In the genomic region with DNA sequence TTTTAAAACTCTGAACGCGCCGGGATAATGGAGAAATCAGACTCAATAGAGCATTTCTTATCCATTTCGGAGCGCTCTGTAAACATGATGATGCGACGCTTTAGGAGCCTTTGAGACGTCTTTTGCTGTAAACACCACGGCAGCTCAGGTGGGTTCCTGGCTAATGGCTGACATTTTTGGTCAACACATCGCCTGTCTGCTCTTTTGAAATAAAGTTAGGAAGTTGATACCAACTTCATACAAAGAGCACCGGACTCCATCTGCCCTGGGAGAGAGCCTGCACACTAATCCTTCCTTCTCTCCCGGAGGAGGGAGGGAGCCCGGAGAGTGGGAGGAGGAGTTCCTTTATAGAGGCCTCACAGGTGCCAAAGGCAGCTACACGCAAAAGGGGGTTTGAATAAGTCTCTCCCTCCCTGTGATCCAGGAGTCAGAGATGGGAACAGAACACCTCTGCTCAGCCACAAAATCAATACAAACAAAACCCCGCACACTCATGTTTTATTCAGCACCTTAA, we compare ENCODE assay signal across 10 mouse cellular contexts.
DNase-seq lines count a peak whose midpoint lies in the region; ATAC-seq lines count a peak whose summit lies in the region.
"Had no signal": no experiment of that assay in that cellular context is flagged by ENCODE, and none has a peak within 500 bp of the region (broad histone marks: within the 10 kb centered on the region; RNA-seq: fewer than 3 reads in every experiment).

No protein-coding gene starts in this region.

- H3K27ac ChIP-seq in heart, embryonic 11.5 days (ENCODE audit: low read depth, low read length): no peak overlapping the region
- H3K27ac ChIP-seq in hindbrain, embryonic 14.5 days: no peak overlapping the region
- H3K27ac ChIP-seq in midbrain, embryonic 16.5 days (ENCODE audit: low read length): no peak overlapping the region
- H3K27ac ChIP-seq: macrophage had no signal

- 8% methylated on average over 15 of the region's 15 CpGs for WGBS in heart, embryonic 11.5 days (ENCODE audit: insufficient replicate concordance)
- 2% methylated on average over 15 of the region's 15 CpGs for WGBS in hindbrain, embryonic 14.5 days
- 2% methylated on average over 15 of the region's 15 CpGs for WGBS in midbrain, embryonic 16.5 days

- ATAC-seq in heart, embryonic 11.5 days (replicated peaks; ENCODE audit: insufficient number of reproducible peaks, low FRiP score, low TSS enrichment): no peak
- no peak for ATAC-seq in hindbrain, embryonic 14.5 days (ENCODE audit: low FRiP score)
- no peak for ATAC-seq in midbrain, embryonic 16.5 days

- H3K4me3 ChIP-seq in heart, embryonic 11.5 days (ENCODE audit: low read depth, low read length): peak overlapping the region; percentile 31
- peak overlapping the region; percentile 10 for H3K4me3 ChIP-seq in hindbrain, embryonic 14.5 days (replicated peaks; ENCODE audit: low read length)
- H3K4me3 ChIP-seq in midbrain, embryonic 16.5 days (ENCODE audit: low read depth, low read length): peak overlapping the region; percentile 25

- no peak overlapping the region for H3K9ac ChIP-seq in heart, embryonic 11.5 days (ENCODE audit: low read depth, low read length)
- H3K9ac ChIP-seq in hindbrain, embryonic 14.5 days: no peak overlapping the region
- no peak overlapping the region; the same call in 1 of the 2 replicates for H3K9ac ChIP-seq in midbrain, embryonic 16.5 days (ENCODE audit: low read depth, low read length)

- H3K4me1 ChIP-seq in heart, embryonic 11.5 days (ENCODE audit: control insufficient read depth, insufficient read depth, low read length): 0 out of 2 replicates have a peak, but pooled peaks cover 3% of the 10 kb centered on the region
- no peaks in the 10 kb centered on the region; the same call in 1 of the 2 replicates for H3K4me1 ChIP-seq in hindbrain, embryonic 14.5 days (replicated peaks; ENCODE audit: control insufficient read depth, insufficient read depth, low read length)
- peaks cover 12% of the 10 kb centered on the region for H3K4me1 ChIP-seq in midbrain, embryonic 16.5 days (ENCODE audit: control insufficient read depth, insufficient read depth, low read length)

- peaks cover 8% of the 10 kb centered on the region for H3K27me3 ChIP-seq in heart, embryonic 11.5 days (ENCODE audit: control insufficient read depth, insufficient read depth, low read length)
- no peaks in the 10 kb centered on the region for H3K27me3 ChIP-seq in hindbrain, embryonic 14.5 days (ENCODE audit: control insufficient read depth, insufficient read depth, low read length)
- H3K27me3 ChIP-seq in midbrain, embryonic 16.5 days (ENCODE audit: control insufficient read depth, insufficient read depth, low read depth, low read length): no peaks in the 10 kb centered on the region

- no peak for DNase-seq in heart, adult 18-20 months
- DNase-seq in embryo, embryonic 11 days: peak; percentile 45
- no peak for DNase-seq in hindbrain, embryonic 14.5 days (ENCODE audit: low spot score)
- DNase-seq in cerebellum, adult 8-10 months: no peak
- DNase-seq in testis, postnatal 10 days (ENCODE audit: low spot score): no peak
- DNase-seq in spleen, adult 18-20 months: no peak
- DNase-seq: kidney, adult 2 months had no signal

- H3K36me3 ChIP-seq in heart, embryonic 11.5 days (ENCODE audit: control insufficient read depth, insufficient read depth, low read length): no peaks in the 10 kb centered on the region
- H3K36me3 ChIP-seq in hindbrain, embryonic 14.5 days (replicated peaks; ENCODE audit: control insufficient read depth, insufficient read depth): no peaks in the 10 kb centered on the region
- no peaks in the 10 kb centered on the region for H3K36me3 ChIP-seq in midbrain, embryonic 16.5 days (ENCODE audit: control insufficient read depth, insufficient read depth, low read length)

- H3K9me3 ChIP-seq in heart, embryonic 11.5 days (replicated peaks; ENCODE audit: control insufficient read depth, low read length): no peaks in the 10 kb centered on the region
- no peaks in the 10 kb centered on the region for H3K9me3 ChIP-seq in hindbrain, embryonic 14.5 days (ENCODE audit: control insufficient read depth, low read length)
- no peaks in the 10 kb centered on the region for H3K9me3 ChIP-seq in midbrain, embryonic 16.5 days (replicated peaks; ENCODE audit: control insufficient read depth, low read length, poor library complexity, severe bottlenecking)

- H3K4me2 ChIP-seq in heart, embryonic 11.5 days: peak overlapping the region; percentile 66
- peak overlapping the region; percentile 45 for H3K4me2 ChIP-seq in hindbrain, embryonic 14.5 days (replicated peaks)
- H3K4me2 ChIP-seq in midbrain, embryonic 16.5 days (ENCODE audit: low read length): peak overlapping the region; percentile 65
